Mouse (Mus musculus) lung, embryonic 15.5 days (tissue): ENCODE measurements around the gene Fam240b. TPM values are rescaled to one million over a fixed set of nuclear protein-coding genes. Genes with fewer than 3 reads are reported as not detected.

Experiments used
- ATAC-seq: fragments of 200-750 bp; cut with Nextera tagmentation; 2 replicates; pipeline ENCODE4 v1.8.0; 2017; ENCODE audit warnings: moderate number of reproducible peaks, borderline replicate concordance; ENCODE audit not compliant: low FRiP score, low TSS enrichment; ENCODE audit errors: extremely low read depth
- H3K27ac ChIP-seq: fragments of 300-500 bp; sonication (generic); 2 replicates; pipeline ENCODE4 v1.5.1; 2015; ENCODE audit warnings: moderate library complexity, mild to moderate bottlenecking, inconsistent platforms
- H3K27me3 ChIP-seq: fragments of 300-500 bp; sonication (generic); 2 replicates; pipeline ENCODE4 v1.6.1; 2015; ENCODE audit warnings: inconsistent platforms
- H3K36me3 ChIP-seq: fragments of 300-500 bp; sonication (generic); 2 replicates; pipeline ENCODE4 v1.6.1; 2015; ENCODE audit warnings: inconsistent platforms
- H3K4me1 ChIP-seq: fragments of 300-500 bp; sonication (generic); 2 replicates; pipeline ENCODE4 v1.6.1; 2015; ENCODE audit warnings: inconsistent platforms
- H3K4me2 ChIP-seq: fragments of 300-500 bp; sonication (generic); 2 replicates; pipeline ENCODE4 v1.6.1; 2015; ENCODE audit warnings: inconsistent platforms, mild to moderate bottlenecking, moderate library complexity
- H3K4me3 ChIP-seq: fragments of 300-500 bp; sonication (generic); 2 replicates; pipeline ENCODE4 v1.5.1; 2015; ENCODE audit warnings: mild to moderate bottlenecking, inconsistent platforms
- H3K9ac ChIP-seq: fragments of 300-500 bp; sonication (generic); 2 replicates; pipeline ENCODE4 v1.6.1; 2015; ENCODE audit warnings: inconsistent platforms
- H3K9me3 ChIP-seq: fragments of 300-500 bp; sonication (generic); 2 replicates; pipeline ENCODE4 v1.6.1; 2016; ENCODE audit warnings: inconsistent platforms
- WGBS: fragments of 180-500 bp; shearing (Covaris S2); methylation state at CpG from one replicate; pipeline ENCODE4 v1.1.7; 2015; 5-methylcytosine and 5-hydroxymethylcytosine counted together
- polyA plus RNA-seq: library from polyadenylated mRNA; unstranded; fragments of >200 nt; fragmentation: Nextera tagmentation; extraction: Ambion mirVana; gene quantifications from 2 replicates; pipeline ENCODE4 v1.2.1, GENCODE M21; 2015

Gene Fam240b
- polyA plus RNA-seq, result not detected in 2 replicates

DNA sequence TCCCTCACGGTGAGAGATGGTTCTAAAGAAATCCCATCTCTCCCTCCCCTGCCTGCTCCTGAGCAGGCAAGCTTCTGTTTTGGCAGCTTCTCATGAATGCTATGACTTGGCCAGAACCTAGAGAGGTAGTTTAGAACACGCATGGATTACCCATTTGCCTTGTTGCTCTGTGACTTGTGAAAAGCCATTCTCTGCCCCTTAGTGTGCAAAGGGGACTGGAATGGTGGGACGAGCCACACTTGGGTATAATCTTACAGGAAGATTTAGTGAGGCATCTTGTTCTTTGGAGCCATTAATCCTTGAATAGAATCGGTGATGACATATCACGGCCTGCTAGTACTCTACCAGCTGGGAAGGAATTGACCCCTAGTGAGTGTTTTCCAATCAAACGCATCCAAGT is at the start of gene Fam240b:
Gene Fam240b, minus strand, starts transcription at position 101 of the 400 bp plus-strand sequence.
- no peak within 1 kb of the TSS for H3K4me2 ChIP-seq
- no peaks in the 10 kb centered on the region for H3K9me3 ChIP-seq
- no peak within 1 kb of the TSS for H3K27ac ChIP-seq
- H3K4me1 ChIP-seq, result no peaks in the 10 kb centered on the region
- H3K36me3 ChIP-seq, result no peaks in the 10 kb centered on the region
- H3K9ac ChIP-seq, result no peak within 1 kb of the TSS
- 84% methylated on average over 6 of the region's 6 CpGs for WGBS
- H3K4me3 ChIP-seq, result no peak within 1 kb of the TSS
- no peaks in the 10 kb centered on the region for H3K27me3 ChIP-seq
- ATAC-seq, result no peak

DNA sequence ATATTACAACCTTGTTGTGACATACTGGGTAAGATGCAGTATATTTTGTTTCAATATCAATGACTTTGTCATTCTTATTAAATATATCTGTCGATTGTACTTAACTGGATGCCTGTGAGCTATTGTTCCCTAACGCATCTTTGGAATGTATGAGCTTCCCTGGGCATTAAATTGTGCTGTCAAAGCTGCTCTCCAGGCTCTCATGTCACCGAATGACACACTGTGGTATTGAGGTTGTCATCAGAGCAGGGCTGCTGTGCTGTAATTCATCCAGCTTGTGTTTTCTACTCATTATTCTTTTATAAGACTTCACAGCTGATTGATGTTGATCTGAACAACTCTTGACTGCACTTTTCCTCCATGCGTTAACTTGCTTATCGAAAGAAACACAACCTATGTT is 32.5 kb upstream of the Fam240b start:
- no peak overlapping the region for H3K9ac ChIP-seq
- ATAC-seq, result no peak

DNA sequence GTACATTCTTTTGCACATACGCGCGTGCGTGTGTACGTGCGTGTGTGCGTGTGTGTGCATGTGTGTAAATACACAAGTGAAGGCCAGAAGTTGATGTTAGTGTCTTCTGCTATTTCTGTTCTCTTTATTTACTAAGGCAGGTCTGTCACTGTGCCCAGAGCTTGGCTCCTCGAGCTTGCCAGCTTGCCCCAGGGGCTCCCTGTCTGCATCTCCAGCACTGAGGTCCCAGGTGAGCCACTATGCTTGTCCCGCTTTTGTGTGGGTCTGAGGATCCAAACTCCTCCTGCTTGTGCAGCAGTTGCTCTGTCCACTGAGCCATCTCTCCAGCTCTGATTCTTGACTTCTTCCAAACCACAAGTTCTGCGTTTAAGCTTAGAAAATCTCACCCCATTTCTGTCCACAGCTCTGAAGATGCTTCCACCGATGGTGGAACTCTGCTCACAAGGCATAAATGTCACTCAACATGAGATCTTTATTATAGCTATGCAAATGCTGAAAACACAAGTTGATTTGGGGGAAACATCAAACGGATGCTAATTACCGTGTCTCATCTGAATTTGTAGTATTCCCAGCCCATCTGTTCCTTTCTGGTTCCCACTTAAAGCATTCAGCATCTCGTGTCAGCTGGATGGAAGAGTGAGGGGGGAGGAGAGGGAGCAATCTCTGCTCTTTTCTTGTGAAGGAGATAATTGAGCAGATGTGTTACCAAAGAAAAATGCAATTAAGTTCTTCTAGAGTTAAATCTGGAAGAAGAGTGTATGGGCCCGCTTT is 29.1 kb upstream of the Fam240b start:
- no peak overlapping the region for H3K4me3 ChIP-seq
- H3K4me1 ChIP-seq, result no peaks in the 10 kb centered on the region
- ATAC-seq, result no peak
- 78% methylated on average over 15 of the region's 15 CpGs for WGBS
- no peak overlapping the region for H3K9ac ChIP-seq
- H3K27ac ChIP-seq, result no peak overlapping the region
- H3K9me3 ChIP-seq, result no peaks in the 10 kb centered on the region
- H3K27me3 ChIP-seq, result no peaks in the 10 kb centered on the region
- no peaks in the 10 kb centered on the region for H3K36me3 ChIP-seq
- H3K4me2 ChIP-seq, result no peak overlapping the region

More for the DNA sequence above, 32.5 kb upstream of the Fam240b start:
- Histone ChIP-seq H3K27me3 (no peaks in the 10 kb centered on the region), H3K9me3 (no peaks in the 10 kb centered on the region), H3K4me3 (no peak overlapping the region), H3K4me1 (no peaks in the 10 kb centered on the region), H3K36me3 (no peaks in the 10 kb centered on the region), H3K4me2 (no peak overlapping the region), H3K27ac (no peak overlapping the region)
- 84% methylated on average over 5 of the region's 5 CpGs for WGBS

DNA sequence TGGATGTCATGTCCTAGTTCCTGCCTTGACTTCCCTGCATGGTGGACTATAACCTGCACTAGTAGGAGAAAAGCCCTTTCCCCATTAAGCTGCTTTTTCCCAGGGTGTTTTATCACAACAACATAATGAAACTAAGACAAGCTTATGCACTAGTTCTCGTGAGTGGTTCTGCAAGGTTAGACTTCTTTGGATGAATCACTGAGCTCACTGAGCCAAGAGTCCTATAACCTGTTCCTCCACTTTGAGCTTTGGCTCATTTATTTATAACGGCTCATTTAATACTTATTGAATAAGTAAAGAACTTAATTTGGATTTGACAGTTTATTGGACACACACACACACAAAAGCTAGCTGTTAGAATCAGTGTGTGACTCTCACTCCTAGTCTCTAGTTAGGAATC is 16.7 kb upstream of the Fam240b start:
- 67% methylated on average over 2 of the region's 2 CpGs for WGBS
- no peak for ATAC-seq
- Histone ChIP-seq H3K4me3 (no peak overlapping the region), H3K4me2 (no peak overlapping the region), H3K9me3 (no peaks in the 10 kb centered on the region), H3K4me1 (no peaks in the 10 kb centered on the region), H3K9ac (no peak overlapping the region), H3K27me3 (no peaks in the 10 kb centered on the region), H3K36me3 (no peaks in the 10 kb centered on the region), H3K27ac (no peak overlapping the region)

DNA sequence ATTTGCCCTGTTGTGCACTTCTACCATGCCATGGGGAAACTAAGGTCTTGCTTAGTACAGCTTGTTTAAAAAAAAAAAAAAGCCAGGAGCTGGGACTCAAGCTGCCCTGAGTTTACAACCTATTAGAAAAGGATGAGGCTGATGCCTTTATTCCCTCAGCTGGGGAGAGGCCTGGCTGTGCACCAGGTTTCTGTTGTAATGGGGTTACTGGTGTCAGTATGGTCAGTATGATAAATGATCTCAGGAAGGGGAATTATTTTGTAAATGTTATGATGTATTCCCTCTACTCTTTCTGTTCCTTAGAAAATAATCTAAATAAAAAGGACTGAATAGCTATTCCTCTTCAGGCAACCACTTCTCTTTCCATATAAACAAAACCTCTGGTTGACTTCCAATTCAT is 14.0 kb upstream of the Fam240b start:
- Histone ChIP-seq H3K9ac (no peak overlapping the region), H3K27me3 (no peaks in the 10 kb centered on the region), H3K4me3 (no peak overlapping the region), H3K9me3 (no peaks in the 10 kb centered on the region), H3K4me1 (no peaks in the 10 kb centered on the region), H3K36me3 (no peaks in the 10 kb centered on the region), H3K27ac (no peak overlapping the region), H3K4me2 (no peak overlapping the region)
- ATAC-seq, result no peak

DNA sequence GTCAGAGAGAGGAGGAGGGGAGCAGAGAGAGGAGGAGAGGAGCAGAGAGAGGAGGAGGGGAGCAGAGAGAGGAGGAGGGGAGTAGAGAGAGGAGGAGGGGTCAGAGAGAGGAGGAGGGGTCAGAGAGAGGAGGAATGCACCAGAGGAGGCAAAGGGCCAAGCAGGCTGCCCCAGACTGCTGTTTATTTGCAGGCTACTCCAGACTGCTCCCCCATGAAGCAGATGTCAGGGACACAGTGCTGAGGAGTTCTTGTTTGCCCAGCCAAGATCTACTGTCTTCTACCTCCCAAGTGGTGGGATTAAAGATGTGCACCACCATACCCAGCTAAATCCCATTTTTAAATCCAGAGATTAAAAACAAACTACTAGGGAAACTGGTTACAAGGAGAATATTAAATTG is 9.8 kb upstream of the Fam240b start:
- ATAC-seq, result peak; percentile 62; the same call in 1 of the 2 replicates
- no peak overlapping the region for H3K4me3 ChIP-seq
- H3K4me2 ChIP-seq, result no peak overlapping the region
- no peaks in the 10 kb centered on the region for H3K36me3 ChIP-seq
- H3K4me1 ChIP-seq, result no peaks in the 10 kb centered on the region
- no peak overlapping the region for H3K9ac ChIP-seq
- H3K9me3 ChIP-seq, result no peaks in the 10 kb centered on the region
- H3K27me3 ChIP-seq, result no peaks in the 10 kb centered on the region
- H3K27ac ChIP-seq, result no peak overlapping the region

DNA sequence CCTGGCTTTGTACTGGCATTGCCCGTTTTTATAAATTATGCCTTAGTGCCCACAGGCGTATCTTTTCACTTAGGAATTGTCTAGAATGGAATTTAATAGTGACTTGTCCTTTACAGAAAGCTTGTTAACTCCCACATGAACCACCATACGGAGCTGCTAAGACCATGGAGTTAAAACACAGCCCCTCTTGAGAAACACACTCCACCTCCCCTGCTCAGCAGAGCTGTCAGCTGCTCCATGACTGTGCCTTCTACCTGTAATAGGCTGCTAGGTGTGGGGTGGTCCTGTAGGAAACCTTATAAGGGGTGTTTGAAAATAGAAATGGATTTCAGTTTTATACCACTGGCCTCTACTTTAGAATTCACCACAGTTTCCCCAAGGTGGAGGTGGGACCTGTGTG is 5.2 kb upstream of the Fam240b start:
- 78% methylated on average over 3 of the region's 3 CpGs for WGBS
- H3K4me2 ChIP-seq, result no peak overlapping the region
- H3K27me3 ChIP-seq, result no peaks in the 10 kb centered on the region
- ATAC-seq, result no peak
- H3K36me3 ChIP-seq, result no peaks in the 10 kb centered on the region
- H3K9ac ChIP-seq, result no peak overlapping the region
- H3K4me1 ChIP-seq, result no peaks in the 10 kb centered on the region
- no peak overlapping the region for H3K4me3 ChIP-seq
- no peaks in the 10 kb centered on the region for H3K9me3 ChIP-seq
- H3K27ac ChIP-seq, result no peak overlapping the region

DNA sequence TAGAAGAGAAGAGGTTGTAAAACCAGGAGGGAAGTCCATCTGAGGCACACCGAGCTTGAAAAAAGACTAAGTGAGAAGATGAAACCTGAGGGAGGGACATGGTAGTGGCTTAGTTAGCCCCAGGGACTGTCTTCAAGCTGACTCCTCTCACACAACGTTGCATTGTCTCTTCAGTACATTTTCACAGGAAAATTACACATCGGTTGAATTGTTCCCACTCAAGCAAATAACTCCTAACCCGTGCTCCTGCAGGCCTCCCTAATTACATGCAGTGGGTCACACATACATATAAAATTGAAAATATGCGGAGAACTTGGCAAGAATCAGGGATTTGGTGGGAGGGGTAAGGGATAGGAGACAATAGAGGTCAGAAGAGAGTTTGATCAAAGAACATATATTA is 4.0 kb downstream of the Fam240b start:
- no peak overlapping the region for H3K4me3 ChIP-seq
- ATAC-seq, result no peak
- no peaks in the 10 kb centered on the region for H3K4me1 ChIP-seq
- H3K36me3 ChIP-seq, result no peaks in the 10 kb centered on the region
- no peak overlapping the region for H3K4me2 ChIP-seq
- H3K9me3 ChIP-seq, result no peaks in the 10 kb centered on the region
- H3K27ac ChIP-seq, result no peak overlapping the region
- no peak overlapping the region for H3K9ac ChIP-seq
- 73% methylated on average over 5 of the region's 5 CpGs for WGBS
- no peaks in the 10 kb centered on the region for H3K27me3 ChIP-seq

DNA sequence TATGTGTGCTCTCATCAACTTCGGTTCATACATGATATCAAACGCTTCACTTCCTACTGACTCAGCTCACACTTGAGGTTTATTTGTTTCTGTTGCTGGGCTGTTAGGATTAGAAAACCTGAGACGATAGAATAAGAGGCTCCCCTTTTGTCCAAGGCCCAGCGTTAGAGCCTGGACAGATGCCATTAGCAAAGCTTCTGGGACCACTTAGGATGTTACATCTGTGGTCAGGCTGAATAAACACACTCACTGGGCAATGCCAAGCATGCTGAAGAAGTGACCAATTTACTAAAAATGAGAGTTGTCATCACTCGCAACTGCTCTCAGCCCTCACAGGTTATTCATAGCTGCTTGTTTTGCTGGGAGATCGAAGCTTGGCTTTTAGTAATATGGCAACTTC is 7.7 kb downstream of the Fam240b start:
- 64% methylated on average over 6 of the region's 6 CpGs for WGBS
- Histone ChIP-seq H3K27me3 (no peaks in the 10 kb centered on the region), H3K4me3 (no peak overlapping the region), H3K27ac (peak overlapping the region; percentile 31; the same call in 1 of the 2 replicates), H3K36me3 (no peaks in the 10 kb centered on the region), H3K9ac (no peak overlapping the region), H3K4me1 (no peaks in the 10 kb centered on the region), H3K9me3 (no peaks in the 10 kb centered on the region), H3K4me2 (no peak overlapping the region)
- no peak for ATAC-seq

DNA sequence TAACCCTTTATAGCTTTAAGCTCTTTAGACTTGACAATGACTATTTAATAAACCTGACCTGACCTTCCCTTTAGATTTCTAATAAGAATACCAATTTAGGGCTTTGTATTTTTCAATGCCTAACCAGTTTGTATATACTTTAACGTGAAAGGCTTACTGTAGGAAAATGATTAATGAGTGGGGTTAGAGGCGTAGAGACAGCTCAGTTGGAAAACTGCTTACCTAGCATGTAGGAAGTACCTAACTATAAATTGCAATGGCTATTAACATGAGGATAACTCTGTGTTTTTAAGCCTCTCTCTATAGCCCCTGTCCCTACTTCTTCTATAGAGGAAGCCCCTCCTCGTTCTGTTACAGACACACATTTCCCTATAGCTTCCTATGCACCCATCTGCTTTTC is 17.6 kb downstream of the Fam240b start:
- H3K4me1 ChIP-seq, result no peaks in the 10 kb centered on the region
- WGBS, result 52% methylated on average over 3 of the region's 3 CpGs
- no peaks in the 10 kb centered on the region for H3K36me3 ChIP-seq
- no peaks in the 10 kb centered on the region for H3K27me3 ChIP-seq
- H3K4me3 ChIP-seq, result no peak overlapping the region
- no peaks in the 10 kb centered on the region for H3K9me3 ChIP-seq
- H3K9ac ChIP-seq, result no peak overlapping the region
- H3K4me2 ChIP-seq, result no peak overlapping the region
- no peak overlapping the region for H3K27ac ChIP-seq
- no peak for ATAC-seq

DNA sequence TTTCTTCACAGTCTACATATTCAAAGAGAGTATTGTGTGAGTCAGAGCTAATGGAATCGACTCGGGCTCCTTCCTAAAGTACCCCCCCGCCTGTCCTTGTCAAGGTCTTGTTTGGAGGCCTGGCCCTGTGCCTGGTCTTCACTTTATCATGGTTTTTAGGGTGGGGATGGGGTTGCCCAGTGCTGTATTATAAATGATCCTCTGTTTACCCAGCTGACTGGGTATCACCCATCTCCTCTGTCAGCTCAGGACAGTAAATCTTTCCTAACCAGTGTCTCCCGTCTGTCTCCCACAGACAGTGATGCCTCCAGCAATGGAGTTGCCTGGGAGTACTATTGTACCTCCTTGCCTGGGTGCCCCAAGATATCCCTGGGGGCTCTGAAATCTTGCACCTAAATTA is 19.6 kb downstream of the Fam240b start:
- no peak overlapping the region for H3K4me3 ChIP-seq
- ATAC-seq, result no peak
- 55% methylated on average over 4 of the region's 4 CpGs for WGBS
- no peaks in the 10 kb centered on the region for H3K27me3 ChIP-seq
- no peaks in the 10 kb centered on the region for H3K9me3 ChIP-seq
- H3K36me3 ChIP-seq, result no peaks in the 10 kb centered on the region
- no peaks in the 10 kb centered on the region for H3K4me1 ChIP-seq
- H3K27ac ChIP-seq, result no peak overlapping the region
- no peak overlapping the region for H3K9ac ChIP-seq
- H3K4me2 ChIP-seq, result no peak overlapping the region

DNA sequence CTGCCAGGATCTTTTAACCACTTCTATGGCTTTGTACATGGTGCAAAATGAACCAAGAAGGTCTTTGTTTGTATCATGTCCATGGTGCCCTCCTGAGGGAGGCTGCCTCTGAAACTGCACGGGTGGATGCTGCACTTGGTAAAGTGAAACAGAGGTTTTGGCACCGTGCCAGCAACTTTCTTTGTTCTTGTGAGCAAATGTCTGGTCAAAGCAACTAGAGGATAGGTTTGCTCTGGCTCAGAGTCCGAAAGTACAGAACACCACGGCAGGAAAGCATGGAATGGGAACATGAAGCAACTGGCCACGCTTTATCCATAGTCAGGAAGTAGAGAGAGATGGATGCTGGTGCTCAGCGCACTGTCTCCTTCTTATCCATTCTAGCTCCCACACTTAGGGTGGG is 29.7 kb downstream of the Fam240b start:
- Histone ChIP-seq H3K4me2 (no peak overlapping the region), H3K9ac (no peak overlapping the region), H3K27me3 (no peaks in the 10 kb centered on the region), H3K4me3 (no peak overlapping the region), H3K36me3 (no peaks in the 10 kb centered on the region), H3K9me3 (no peaks in the 10 kb centered on the region), H3K27ac (no peak overlapping the region), H3K4me1 (no peaks in the 10 kb centered on the region; the same call in 1 of the 2 replicates)
- WGBS, result 48% methylated on average over 6 of the region's 6 CpGs
- ATAC-seq, result no peak

DNA sequence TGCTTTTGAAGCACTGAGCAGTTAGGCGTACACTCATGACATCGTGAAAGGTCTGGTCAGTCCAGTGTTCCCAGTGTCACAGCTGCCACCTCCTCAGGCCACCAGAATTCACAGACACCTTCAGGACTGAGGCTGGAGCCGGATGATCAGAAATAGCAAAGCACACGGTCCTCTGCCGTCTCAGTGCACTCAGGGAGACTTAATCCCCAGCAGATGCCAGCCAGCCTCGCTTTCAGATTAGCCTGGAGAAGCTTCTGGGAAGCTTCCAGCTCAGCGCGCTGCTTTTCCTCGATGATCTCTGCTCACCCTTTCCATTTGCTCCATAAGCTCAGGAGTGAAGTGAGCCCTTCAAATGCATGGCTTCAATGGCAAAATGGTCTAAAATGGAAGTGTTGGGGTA is 32.4 kb downstream of the Fam240b start:
- Histone ChIP-seq H3K27me3 (no peaks in the 10 kb centered on the region), H3K4me3 (no peak overlapping the region), H3K4me2 (no peak overlapping the region), H3K9ac (no peak overlapping the region), H3K9me3 (no peaks in the 10 kb centered on the region), H3K36me3 (no peaks in the 10 kb centered on the region), H3K27ac (no peak overlapping the region), H3K4me1 (no peaks in the 10 kb centered on the region; the same call in 1 of the 2 replicates)
- no peak for ATAC-seq
- WGBS, result 63% methylated on average over 9 of the region's 9 CpGs
